Mouse (Mus musculus): ENCODE results near the gene Rpl3. TPM values are rescaled to one million over a fixed set of nuclear protein-coding genes. Genes with fewer than 3 reads are reported as not detected.

Rpl3 gene
- polyA plus RNA-seq, 1 experiment = 680 TPM

DNA sequence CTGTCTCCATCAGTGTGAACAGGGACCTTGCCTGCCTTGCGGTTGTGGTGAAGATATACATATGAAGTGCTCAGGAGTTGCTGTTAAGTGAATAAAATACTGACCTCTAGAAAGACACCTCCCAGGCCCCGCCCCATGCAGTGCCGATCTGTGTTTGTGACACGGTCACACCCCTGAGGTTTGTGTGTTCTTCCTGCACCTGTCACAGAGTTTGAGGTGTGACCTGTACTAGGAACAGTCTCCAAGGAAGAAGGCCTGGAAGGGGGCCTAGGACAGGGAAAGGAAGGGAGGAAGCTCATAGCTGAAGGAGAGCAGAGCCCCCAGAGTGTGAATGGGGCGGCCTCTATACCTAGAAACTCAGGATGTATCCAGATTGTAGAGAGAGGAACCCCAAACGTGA lies 10.8 kb upstream of the Rpl3 start:
- Histone ChIP-seq H3K4me3 (ENCODE audit: insufficient read depth, low read length) (no peak overlapping the region), H3K4me1 (ENCODE audit: control insufficient read depth, insufficient read depth, low read length) (peaks cover 17% of the 10 kb centered on the region), H3K27ac (ENCODE audit: insufficient read depth, low read length) (no peak overlapping the region)
- no peak for TF ChIP-seq CTCF (IDR thresholded peaks at IDR 0.05; ENCODE audit: extremely low read depth, insufficient read depth, low read length)
- TF ChIP-seq POLR2A (IDR thresholded peaks at IDR 0.05; ENCODE audit: extremely low read depth, insufficient read depth, low read length) = no peak

DNA sequence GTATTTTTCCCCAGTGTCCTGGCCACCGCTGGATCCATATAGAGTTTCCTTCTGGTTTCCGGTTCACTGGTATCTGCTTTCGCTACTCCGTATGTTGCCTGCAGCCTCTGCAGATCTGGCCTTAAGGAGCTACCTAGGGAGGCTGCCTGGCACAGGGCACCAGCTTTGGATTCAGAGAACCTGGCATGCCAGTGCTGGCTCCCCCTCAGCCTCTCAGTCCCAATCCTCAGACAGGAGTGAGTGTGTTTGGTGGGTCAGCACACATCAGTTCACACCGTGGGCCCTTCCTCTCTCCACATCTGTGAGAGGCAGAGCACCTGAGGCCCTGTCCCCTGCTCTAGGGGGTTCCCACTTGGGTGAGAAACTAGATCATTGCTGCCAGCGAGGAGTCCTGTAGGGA lies 9.8 kb upstream of the Rpl3 start:
- H3K27ac ChIP-seq (ENCODE audit: insufficient read depth, low read length) = peak overlapping the region; percentile 55
- H3K4me3 ChIP-seq (ENCODE audit: insufficient read depth, low read length) = no peak overlapping the region
- TF ChIP-seq CTCF (IDR thresholded peaks at IDR 0.05; ENCODE audit: extremely low read depth, insufficient read depth, low read length) = no peak
- no peak for TF ChIP-seq POLR2A (IDR thresholded peaks at IDR 0.05; ENCODE audit: extremely low read depth, insufficient read depth, low read length)
- peaks cover 17% of the 10 kb centered on the region for H3K4me1 ChIP-seq (ENCODE audit: control insufficient read depth, insufficient read depth, low read length)

DNA sequence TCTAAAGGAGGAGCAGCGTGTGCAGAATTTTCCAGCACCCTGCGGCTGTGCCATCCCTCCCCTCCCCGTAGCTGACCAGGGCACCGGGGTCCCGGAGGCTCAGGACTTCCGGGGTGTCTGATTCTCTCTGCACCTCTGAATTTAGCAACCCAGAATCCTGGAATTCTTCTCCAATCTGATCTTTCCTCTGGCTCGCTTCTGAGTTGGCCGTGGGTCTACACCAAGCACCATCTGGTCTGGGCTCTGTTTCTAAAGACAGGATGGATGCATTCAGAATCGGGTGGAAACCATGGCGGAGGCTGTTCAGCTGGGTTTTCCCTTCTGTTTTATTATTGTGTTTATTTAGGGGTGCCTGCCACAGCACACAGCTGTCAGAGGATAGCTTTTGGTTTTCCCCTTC lies 9.2 kb upstream of the Rpl3 start:
- peak overlapping the region; percentile 55 for H3K27ac ChIP-seq (ENCODE audit: insufficient read depth, low read length)
- peaks cover 21% of the 10 kb centered on the region for H3K4me1 ChIP-seq (ENCODE audit: control insufficient read depth, insufficient read depth, low read length)
- TF ChIP-seq POLR2A (IDR thresholded peaks at IDR 0.05; ENCODE audit: extremely low read depth, insufficient read depth, low read length) = no peak
- TF ChIP-seq CTCF (IDR thresholded peaks at IDR 0.05; ENCODE audit: extremely low read depth, insufficient read depth, low read length) = no peak
- H3K4me3 ChIP-seq (ENCODE audit: insufficient read depth, low read length) = no peak overlapping the region

GRCm38 (mm10) chr15:80100196-80100595 lies 8.5 kb upstream of the Rpl3 start:
- 0 out of 2 replicates have a peak overlapping the region, but pooled peaks have one; percentile 35 for H3K27ac ChIP-seq (ENCODE audit: insufficient read depth, low read length)
- H3K4me3 ChIP-seq (ENCODE audit: insufficient read depth, low read length) = no peak overlapping the region
- TF ChIP-seq POLR2A (IDR thresholded peaks at IDR 0.05; ENCODE audit: extremely low read depth, insufficient read depth, low read length) (no peak), CTCF (IDR thresholded peaks at IDR 0.05; ENCODE audit: extremely low read depth, insufficient read depth, low read length) (no peak)
- H3K4me1 ChIP-seq (ENCODE audit: control insufficient read depth, insufficient read depth, low read length) = peaks cover 21% of the 10 kb centered on the region

DNA sequence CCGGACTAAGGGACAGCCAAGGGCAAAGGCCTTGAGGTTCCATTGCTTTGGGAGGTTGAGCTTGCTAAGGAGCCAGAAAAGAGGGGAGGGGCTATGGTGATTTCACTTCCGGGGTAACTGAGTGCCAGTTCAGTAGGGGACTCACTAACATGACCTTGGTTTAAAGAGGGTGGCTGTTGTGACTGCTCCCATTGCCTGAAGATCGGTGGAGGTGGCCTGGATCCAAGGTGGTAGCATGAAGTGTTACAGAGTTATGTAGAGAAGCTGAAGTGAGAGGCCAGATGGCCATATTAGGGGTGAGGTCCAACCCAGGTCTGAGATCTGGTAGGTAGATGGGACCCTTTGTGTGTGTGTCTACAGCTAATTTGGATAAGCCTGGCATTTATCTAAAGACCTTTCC lies 7.8 kb upstream of the Rpl3 start:
- TF ChIP-seq CTCF (IDR thresholded peaks at IDR 0.05; ENCODE audit: extremely low read depth, insufficient read depth, low read length) (no peak), POLR2A (IDR thresholded peaks at IDR 0.05; ENCODE audit: extremely low read depth, insufficient read depth, low read length) (no peak)
- Histone ChIP-seq H3K4me3 (ENCODE audit: insufficient read depth, low read length) (no peak overlapping the region), H3K4me1 (ENCODE audit: control insufficient read depth, insufficient read depth, low read length) (peaks cover 19% of the 10 kb centered on the region), H3K27ac (ENCODE audit: insufficient read depth, low read length) (0 out of 2 replicates have a peak overlapping the region, but pooled peaks have one; percentile 38)

GRCm38 (mm10) chr15:80098809-80099208 lies 7.1 kb upstream of the Rpl3 start:
- peak overlapping the region; percentile 41 for H3K27ac ChIP-seq (ENCODE audit: insufficient read depth, low read length)
- no peak overlapping the region for H3K4me3 ChIP-seq (ENCODE audit: insufficient read depth, low read length)
- TF ChIP-seq CTCF (IDR thresholded peaks at IDR 0.05; ENCODE audit: extremely low read depth, insufficient read depth, low read length) (no peak), POLR2A (IDR thresholded peaks at IDR 0.05; ENCODE audit: extremely low read depth, insufficient read depth, low read length) (no peak)
- peaks cover 19% of the 10 kb centered on the region for H3K4me1 ChIP-seq (ENCODE audit: control insufficient read depth, insufficient read depth, low read length)

GRCm38 (mm10) chr15:80097999-80098461 lies 6.4 kb upstream of the Rpl3 start:
- Histone ChIP-seq H3K4me1 (ENCODE audit: control insufficient read depth, insufficient read depth, low read length) (peaks cover 19% of the 10 kb centered on the region), H3K4me3 (ENCODE audit: insufficient read depth, low read length) (no peak overlapping the region), H3K27ac (ENCODE audit: insufficient read depth, low read length) (peak overlapping the region; percentile 52)
- TF ChIP-seq CTCF (IDR thresholded peaks at IDR 0.05; ENCODE audit: extremely low read depth, insufficient read depth, low read length) (no peak), POLR2A (IDR thresholded peaks at IDR 0.05; ENCODE audit: extremely low read depth, insufficient read depth, low read length) (no peak)

GRCm38 (mm10) chr15:80096946-80097881 lies 5.5 kb upstream of the Rpl3 start:
- peaks cover 18% of the 10 kb centered on the region for H3K4me1 ChIP-seq (ENCODE audit: control insufficient read depth, insufficient read depth, low read length)
- H3K27ac ChIP-seq (ENCODE audit: insufficient read depth, low read length) = peak overlapping the region; percentile 55; the same call in 1 of the 2 replicates
- H3K4me3 ChIP-seq (ENCODE audit: insufficient read depth, low read length) = no peak overlapping the region
- TF ChIP-seq CTCF (IDR thresholded peaks at IDR 0.05; ENCODE audit: extremely low read depth, insufficient read depth, low read length) (no peak), POLR2A (IDR thresholded peaks at IDR 0.05; ENCODE audit: extremely low read depth, insufficient read depth, low read length) (no peak)

DNA sequence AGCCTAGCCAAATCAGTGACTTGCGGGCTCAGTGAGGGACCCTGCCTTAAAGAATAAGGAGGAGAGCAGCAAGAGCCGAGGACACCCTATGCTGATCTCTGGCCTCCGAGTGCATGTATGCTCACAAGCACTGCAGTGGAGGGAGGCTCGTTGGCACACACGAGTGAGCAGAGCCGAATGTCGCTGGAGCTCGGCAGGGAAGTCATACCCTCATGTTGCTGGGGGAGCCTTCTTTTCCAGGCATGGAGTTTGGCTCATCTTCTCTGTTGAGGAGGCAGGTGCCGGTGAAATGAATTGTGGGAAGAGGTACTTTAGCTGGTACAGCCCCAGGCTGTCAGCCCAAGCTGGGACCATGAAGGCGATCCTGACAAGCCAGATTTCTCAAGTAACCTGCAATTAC lies 4.7 kb upstream of the Rpl3 start:
- H3K4me1 ChIP-seq (ENCODE audit: control insufficient read depth, insufficient read depth, low read length) = peaks cover 16% of the 10 kb centered on the region
- peak overlapping the region; percentile 55; the same call in 1 of the 2 replicates for H3K27ac ChIP-seq (ENCODE audit: insufficient read depth, low read length)
- TF ChIP-seq POLR2A (IDR thresholded peaks at IDR 0.05; ENCODE audit: extremely low read depth, insufficient read depth, low read length) (no peak), CTCF (IDR thresholded peaks at IDR 0.05; ENCODE audit: extremely low read depth, insufficient read depth, low read length) (no peak)
- H3K4me3 ChIP-seq (ENCODE audit: insufficient read depth, low read length) = no peak overlapping the region

DNA sequence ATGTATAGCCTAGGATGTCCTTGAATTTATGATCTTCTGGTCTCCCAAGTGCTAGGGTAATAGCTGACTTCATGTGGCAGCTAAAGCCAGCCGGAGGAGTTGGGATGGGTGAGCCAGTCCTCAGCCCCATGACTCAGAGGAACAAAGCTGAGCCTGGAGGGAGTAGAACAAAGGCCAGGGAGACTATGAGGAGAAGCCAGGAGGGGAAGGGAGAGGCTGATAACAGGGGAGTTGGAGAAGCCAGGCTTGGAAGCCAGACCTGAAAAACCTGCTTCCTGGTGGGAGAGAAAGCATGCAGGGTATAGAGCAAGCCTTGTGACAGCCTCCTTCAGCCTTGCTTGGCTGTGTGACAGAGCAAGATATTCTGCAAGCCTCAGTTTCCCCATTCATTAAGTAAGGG lies 3.9 kb upstream of the Rpl3 start:
- Histone ChIP-seq H3K27ac (ENCODE audit: insufficient read depth, low read length) (no peak overlapping the region), H3K4me1 (ENCODE audit: control insufficient read depth, insufficient read depth, low read length) (peaks cover 15% of the 10 kb centered on the region), H3K4me3 (ENCODE audit: insufficient read depth, low read length) (no peak overlapping the region)
- TF ChIP-seq POLR2A (IDR thresholded peaks at IDR 0.05; ENCODE audit: extremely low read depth, insufficient read depth, low read length) (no peak), CTCF (IDR thresholded peaks at IDR 0.05; ENCODE audit: extremely low read depth, insufficient read depth, low read length) (no peak)
